Mouse (Mus musculus) embryonic facial prominence, embryonic 15.5 days (tissue): ENCODE data around the gene Ctnnbip1. TPM values are rescaled to one million over a fixed set of nuclear protein-coding genes. Genes with fewer than 3 reads are reported as not detected.
A peak's percentile ranks its signal among the peaks of the same experiment; 100 is the strongest.

ENCODE experiments used
- ATAC-seq: fragments of 200-750 bp; cut with Nextera tagmentation; 2 replicates; pipeline ENCODE4 v1.8.0; 2017; ENCODE audit warnings: low read depth, moderate TSS enrichment; ENCODE audit not compliant: insufficient number of reproducible peaks, low FRiP score, low TSS enrichment
- H3K27ac ChIP-seq: fragments of 300-500 bp; sonication (generic); replicated peaks from 2 replicates; pipeline ENCODE4 v1.5.1; 2015; ENCODE audit warnings: mild to moderate bottlenecking, inconsistent platforms
- H3K27me3 ChIP-seq: fragments of 300-500 bp; sonication (generic); 2 replicates; pipeline ENCODE4 v1.6.1; 2015; ENCODE audit warnings: inconsistent platforms
- H3K36me3 ChIP-seq: fragments of 300-500 bp; sonication (generic); 2 replicates; pipeline ENCODE4 v1.6.1; 2015; ENCODE audit warnings: mild to moderate bottlenecking, inconsistent platforms
- H3K4me1 ChIP-seq: fragments of 300-500 bp; sonication (generic); 2 replicates; pipeline ENCODE4 v1.6.1; 2015; ENCODE audit warnings: inconsistent platforms
- H3K4me2 ChIP-seq: fragments of 300-500 bp; sonication (generic); replicated peaks from 2 replicates; pipeline ENCODE4 v1.6.1; 2015; ENCODE audit warnings: mild to moderate bottlenecking, inconsistent platforms
- H3K4me3 ChIP-seq: fragments of 300-500 bp; sonication (generic); replicated peaks from 2 replicates; pipeline ENCODE4 v1.5.1; 2015; ENCODE audit warnings: mild to moderate bottlenecking, inconsistent platforms
- H3K9ac ChIP-seq: fragments of 300-500 bp; sonication (generic); 2 replicates; pipeline ENCODE4 v1.6.1; 2015; ENCODE audit warnings: inconsistent platforms
- H3K9me3 ChIP-seq: fragments of 300-500 bp; sonication (generic); replicated peaks from 2 replicates; pipeline ENCODE4 v1.6.1; 2016; ENCODE audit warnings: inconsistent platforms
- WGBS: fragments of 180-500 bp; shearing (Covaris S2); methylation state at CpG from one replicate; pipeline ENCODE4 v1.1.7; 2015; 5-methylcytosine and 5-hydroxymethylcytosine counted together
- polyA plus RNA-seq: library from polyadenylated mRNA; unstranded; fragments of >200 nt; fragmentation: Nextera tagmentation; extraction: Ambion mirVana; gene quantifications from 2 replicates; pipeline ENCODE4 v1.2.1, GENCODE M21; 2015

The Ctnnbip1 gene
- polyA plus RNA-seq, 1 experiment from 2014 or later = 72.7 TPM

DNA sequence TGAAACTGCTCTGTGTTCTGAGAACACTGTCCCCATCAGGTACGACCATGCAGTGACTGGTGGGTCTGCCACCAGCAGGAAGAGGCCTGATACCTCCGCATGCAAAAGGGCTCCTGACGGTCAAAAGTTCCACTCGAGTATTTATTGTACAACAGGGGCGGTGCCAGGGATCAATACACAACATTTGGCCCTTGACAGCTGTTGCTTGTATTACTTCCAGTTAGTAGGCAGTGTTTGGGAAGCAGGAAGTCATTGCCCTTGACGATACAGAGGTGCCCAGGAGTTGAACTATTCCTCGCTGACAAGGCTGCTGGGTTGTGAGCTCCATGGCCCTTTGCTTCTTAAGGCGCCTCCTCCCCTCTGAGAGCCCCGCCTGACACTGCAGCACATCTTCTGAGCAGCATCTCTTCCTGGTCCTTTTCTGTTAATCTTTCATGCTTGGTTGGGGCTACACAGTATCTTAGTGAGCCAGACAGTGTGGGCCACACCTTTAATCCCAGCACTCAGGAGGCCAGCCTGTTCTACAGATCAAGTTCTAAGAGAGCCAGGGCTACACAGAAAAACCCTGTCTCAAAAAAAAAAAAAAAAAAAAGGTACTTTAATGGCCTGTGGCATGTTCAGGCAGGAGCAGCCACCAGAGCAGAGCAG, 28.9 kb downstream of the Ctnnbip1 start:
- Histone ChIP-seq H3K27ac (no peak overlapping the region), H3K4me3 (no peak overlapping the region), H3K27me3 (no peaks in the 10 kb centered on the region), H3K9me3 (no peaks in the 10 kb centered on the region), H3K9ac (no peak overlapping the region), H3K36me3 (peaks cover 15% of the 10 kb centered on the region; the same call in 1 of the 2 replicates), H3K4me1 (peaks cover 17% of the 10 kb centered on the region), H3K4me2 (no peak overlapping the region)
- no peak for ATAC-seq
- 72% methylated on average over 9 of the region's 9 CpGs for WGBS

DNA sequence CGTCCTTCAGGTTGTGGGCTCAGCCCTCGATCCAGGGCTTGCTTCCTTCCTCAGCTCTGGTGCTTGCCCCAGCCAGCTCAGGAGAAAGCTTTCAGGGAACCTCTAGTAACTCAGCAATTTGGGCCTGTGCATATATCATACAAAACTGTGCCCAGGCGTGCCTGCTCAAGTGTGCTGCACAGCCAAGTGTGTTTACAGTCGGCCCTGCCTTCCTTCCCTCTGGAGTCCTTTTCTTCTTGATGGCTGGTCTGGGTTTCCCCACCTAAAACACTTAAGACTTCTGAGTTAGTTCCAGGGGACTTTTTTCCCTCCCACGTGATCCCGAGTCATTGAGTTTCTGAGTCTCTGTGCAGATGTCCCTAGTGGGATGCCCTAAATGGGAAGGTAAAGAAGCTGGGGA, 29.5 kb downstream of the Ctnnbip1 start:
- H3K9me3 ChIP-seq = no peaks in the 10 kb centered on the region
- peaks cover 11% of the 10 kb centered on the region for H3K4me1 ChIP-seq
- H3K27ac ChIP-seq = no peak overlapping the region
- H3K27me3 ChIP-seq = no peaks in the 10 kb centered on the region
- peaks cover 15% of the 10 kb centered on the region; the same call in 1 of the 2 replicates for H3K36me3 ChIP-seq
- no peak overlapping the region for H3K4me3 ChIP-seq
- ATAC-seq = no peak
- H3K4me2 ChIP-seq = no peak overlapping the region
- H3K9ac ChIP-seq = no peak overlapping the region
- WGBS = 56% methylated on average over 6 of the region's 6 CpGs

- 64% methylated on average over 9 of the region's 9 CpGs for WGBS
These were observed 31.3 kb downstream of the Ctnnbip1 start for GRCm38 (mm10) chr4:149549221-149549925.

GRCm38 (mm10) chr4:149550866-149551265, 32.8 kb downstream of the Ctnnbip1 start:
- WGBS = 79% methylated on average over 5 of the region's 5 CpGs
- no peak for ATAC-seq

More at GRCm38 (mm10) chr4:149549221-149549925, 31.3 kb downstream of the Ctnnbip1 start:
- no peak overlapping the region for H3K4me2 ChIP-seq
- H3K9me3 ChIP-seq = no peaks in the 10 kb centered on the region
- no peak overlapping the region for H3K9ac ChIP-seq
- H3K27me3 ChIP-seq = no peaks in the 10 kb centered on the region
- H3K36me3 ChIP-seq = peaks cover 15% of the 10 kb centered on the region; the same call in 1 of the 2 replicates
- ATAC-seq = no peak
- H3K4me3 ChIP-seq = no peak overlapping the region
- H3K27ac ChIP-seq = no peak overlapping the region
- H3K4me1 ChIP-seq = peaks cover 5% of the 10 kb centered on the region; the same call in 1 of the 2 replicates

DNA sequence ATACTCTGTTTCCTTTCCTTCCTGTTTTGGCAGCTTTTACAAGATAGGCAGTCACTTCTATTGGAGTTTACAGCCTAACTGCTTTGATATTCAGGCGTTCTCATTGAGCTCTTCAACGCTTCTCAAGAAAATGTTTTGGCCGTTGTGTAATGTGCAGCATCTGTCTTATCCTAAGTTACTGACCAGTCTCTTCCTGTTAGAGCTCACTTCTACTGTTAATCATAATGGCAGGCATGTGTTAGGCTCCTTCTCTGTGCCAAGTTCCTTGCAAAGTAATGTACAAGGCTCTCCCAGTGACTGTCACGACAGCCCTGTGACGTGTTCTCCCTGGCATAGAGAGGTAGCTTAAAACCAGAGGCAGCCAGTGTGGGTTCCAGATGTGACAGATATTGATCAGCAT, 33.7 kb downstream of the Ctnnbip1 start:
- no peak overlapping the region for H3K4me2 ChIP-seq
- WGBS = 79% methylated on average over 5 of the region's 5 CpGs
- H3K4me3 ChIP-seq = no peak overlapping the region
- H3K9me3 ChIP-seq = no peaks in the 10 kb centered on the region
- H3K27me3 ChIP-seq = no peaks in the 10 kb centered on the region
- H3K4me1 ChIP-seq = no peaks in the 10 kb centered on the region
- H3K27ac ChIP-seq = no peak overlapping the region
- H3K9ac ChIP-seq = no peak overlapping the region
- ATAC-seq = no peak
- 0 out of 2 replicates have a peak, but pooled peaks cover 5% of the 10 kb centered on the region for H3K36me3 ChIP-seq

More at GRCm38 (mm10) chr4:149550866-149551265, 32.8 kb downstream of the Ctnnbip1 start:
- no peaks in the 10 kb centered on the region for H3K27me3 ChIP-seq
- H3K27ac ChIP-seq = no peak overlapping the region
- peaks cover 12% of the 10 kb centered on the region; the same call in 1 of the 2 replicates for H3K36me3 ChIP-seq
- H3K9me3 ChIP-seq = no peaks in the 10 kb centered on the region
- no peak overlapping the region for H3K4me3 ChIP-seq
- H3K4me2 ChIP-seq = no peak overlapping the region
- H3K9ac ChIP-seq = no peak overlapping the region
- H3K4me1 ChIP-seq = no peaks in the 10 kb centered on the region

DNA sequence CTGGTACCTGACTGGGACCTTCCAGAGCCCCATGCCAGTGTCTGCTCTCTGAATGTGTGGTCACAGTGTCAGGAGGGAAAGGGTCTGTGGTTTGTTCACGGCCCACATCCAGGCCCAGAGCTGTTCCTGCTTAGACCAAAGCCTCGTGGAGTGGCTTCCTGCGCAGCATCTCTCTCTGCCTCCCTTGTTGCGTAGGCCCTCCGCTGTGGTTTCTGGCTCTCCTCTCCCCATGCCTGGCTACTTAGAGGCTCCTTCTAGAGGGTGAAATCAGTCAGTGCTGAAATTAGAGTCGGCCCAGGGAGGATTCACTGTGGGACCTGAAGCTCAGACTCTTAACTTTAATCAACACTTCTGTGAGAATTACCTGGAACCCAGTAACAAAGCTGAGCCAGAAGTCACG, 35.8 kb downstream of the Ctnnbip1 start:
- WGBS = 69% methylated on average over 7 of the region's 7 CpGs
- no peaks in the 10 kb centered on the region for H3K9me3 ChIP-seq
- H3K9ac ChIP-seq = no peak overlapping the region
- no peaks in the 10 kb centered on the region for H3K27me3 ChIP-seq
- no peak overlapping the region for H3K4me3 ChIP-seq
- H3K4me1 ChIP-seq = peaks cover 5% of the 10 kb centered on the region
- no peak for ATAC-seq
- no peak overlapping the region for H3K27ac ChIP-seq
- H3K36me3 ChIP-seq = 0 out of 2 replicates have a peak, but pooled peaks cover 4% of the 10 kb centered on the region
- no peak overlapping the region for H3K4me2 ChIP-seq

GRCm38 (mm10) chr4:149556111-149556510, 38.1 kb downstream of the Ctnnbip1 start:
- Histone ChIP-seq H3K36me3 (0 out of 2 replicates have a peak, but pooled peaks cover 12% of the 10 kb centered on the region), H3K9ac (no peak overlapping the region), H3K27me3 (no peaks in the 10 kb centered on the region), H3K4me1 (peaks cover 5% of the 10 kb centered on the region), H3K27ac (no peak overlapping the region), H3K4me3 (no peak overlapping the region), H3K4me2 (no peak overlapping the region), H3K9me3 (no peaks in the 10 kb centered on the region)
- WGBS = 77% methylated on average over 4 of the region's 4 CpGs
- peak; percentile 55 for ATAC-seq

DNA sequence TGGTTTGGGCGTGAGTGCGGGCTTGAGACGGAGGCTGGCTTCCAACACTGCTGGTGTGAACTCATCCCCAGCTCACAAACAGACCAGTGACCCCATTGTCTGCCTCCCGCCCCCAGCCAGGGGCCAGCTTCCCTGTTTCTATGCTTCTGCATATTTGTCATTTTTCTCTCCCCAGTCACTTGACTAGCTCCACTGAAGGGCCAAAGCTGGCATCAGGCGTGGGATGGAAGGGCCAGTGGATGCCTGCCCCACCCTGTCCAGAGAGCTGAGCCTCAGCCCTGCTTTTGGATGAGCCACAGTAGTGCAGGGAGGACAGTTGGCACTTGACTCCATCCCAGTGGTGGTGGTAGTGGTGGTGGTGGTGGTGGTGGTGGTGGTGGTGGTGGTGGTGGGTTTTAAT, 39.9 kb downstream of the Ctnnbip1 start:
- H3K4me2 ChIP-seq = no peak overlapping the region
- 0 out of 2 replicates have a peak, but pooled peaks cover 12% of the 10 kb centered on the region for H3K36me3 ChIP-seq
- H3K27me3 ChIP-seq = no peaks in the 10 kb centered on the region
- H3K4me3 ChIP-seq = no peak overlapping the region
- ATAC-seq = no peak
- no peak overlapping the region for H3K9ac ChIP-seq
- 81% methylated on average over 5 of the region's 5 CpGs for WGBS
- no peak overlapping the region for H3K27ac ChIP-seq
- H3K4me1 ChIP-seq = peaks cover 17% of the 10 kb centered on the region
- no peaks in the 10 kb centered on the region for H3K9me3 ChIP-seq

GRCm38 (mm10) chr4:149558389-149558788, 40.4 kb downstream of the Ctnnbip1 start:
- Histone ChIP-seq H3K27me3 (no peaks in the 10 kb centered on the region), H3K9ac (no peak overlapping the region), H3K27ac (no peak overlapping the region), H3K36me3 (0 out of 2 replicates have a peak, but pooled peaks cover 12% of the 10 kb centered on the region), H3K4me3 (no peak overlapping the region), H3K4me2 (no peak overlapping the region), H3K9me3 (no peaks in the 10 kb centered on the region), H3K4me1 (peaks cover 22% of the 10 kb centered on the region)
- ATAC-seq = no peak
- WGBS = 72% methylated on average over 3 of the region's 3 CpGs

GRCm38 (mm10) chr4:149561392-149561791, 43.4 kb downstream of the Ctnnbip1 start:
- 0 out of 2 replicates have a peak, but pooled peaks cover 12% of the 10 kb centered on the region for H3K36me3 ChIP-seq
- H3K27me3 ChIP-seq = no peaks in the 10 kb centered on the region
- ATAC-seq = no peak
- no peak overlapping the region for H3K9ac ChIP-seq
- no peak overlapping the region for H3K4me3 ChIP-seq
- H3K4me1 ChIP-seq = peaks cover 29% of the 10 kb centered on the region
- no peak overlapping the region for H3K4me2 ChIP-seq
- WGBS = 75% methylated on average over 4 of the region's 4 CpGs
- no peaks in the 10 kb centered on the region for H3K9me3 ChIP-seq
- H3K27ac ChIP-seq = no peak overlapping the region
